Mouse (Mus musculus) forebrain, embryonic 16.5 days (tissue): Measurements from ENCODE around the gene Rapgef5. TPM values are rescaled to one million over a fixed set of nuclear protein-coding genes. Genes with fewer than 3 reads are reported as not detected.

ENCODE experiments used
- ATAC-seq: fragments of 200-750 bp; cut with Nextera tagmentation; 2 replicates; pipeline ENCODE4 v1.8.0; 2017; ENCODE audit warnings: mild to moderate bottlenecking, moderate library complexity
- H3K27ac ChIP-seq: fragments of 300-500 bp; sonication (generic); 2 replicates; pipeline ENCODE4 v1.5.1; 2014; ENCODE audit warnings: low read length, control low read depth
- H3K27me3 ChIP-seq: fragments of 300-500 bp; sonication (generic); replicated peaks from 2 replicates; pipeline ENCODE4 v1.6.1; 2014; ENCODE audit warnings: low read length; ENCODE audit not compliant: control insufficient read depth, insufficient read depth
- H3K36me3 ChIP-seq: fragments of 300-500 bp; sonication (generic); 2 replicates; pipeline ENCODE4 v1.6.1; 2014; ENCODE audit not compliant: control insufficient read depth, insufficient read depth
- H3K4me1 ChIP-seq: fragments of 300-500 bp; sonication (generic); replicated peaks from 2 replicates; pipeline ENCODE4 v1.6.1; 2014; ENCODE audit warnings: low read length; ENCODE audit not compliant: control insufficient read depth, insufficient read depth
- H3K4me2 ChIP-seq: fragments of 300-500 bp; sonication (generic); 2 replicates; pipeline ENCODE4 v1.6.1; 2014; ENCODE audit warnings: mild to moderate bottlenecking, low read length, control low read depth
- H3K4me3 ChIP-seq: fragments of 300-500 bp; sonication (generic); replicated peaks from 2 replicates; pipeline ENCODE4 v1.5.1; 2014; ENCODE audit warnings: mild to moderate bottlenecking, low read length, control low read depth
- H3K9ac ChIP-seq: fragments of 300-500 bp; sonication (generic); replicated peaks from 2 replicates; pipeline ENCODE4 v1.6.1; 2014; ENCODE audit warnings: low read depth, low read length, control low read depth
- H3K9me3 ChIP-seq: fragments of 300-500 bp; sonication (generic); 2 replicates; pipeline ENCODE4 v1.6.1; 2016; ENCODE audit warnings: low read length; ENCODE audit not compliant: control insufficient read depth
- WGBS: fragments of 180-500 bp; shearing (Covaris S2); extraction: QIAGEN DNeasy Blood & Tissue Kit; methylation state at CpG from one replicate; pipeline ENCODE4 v1.1.7; 2014; 5-methylcytosine and 5-hydroxymethylcytosine counted together
- polyA plus RNA-seq: library from polyadenylated mRNA; unstranded; fragments of >200 nt; fragmentation: Nextera tagmentation; extraction: Ambion mirVana; gene quantifications from 2 replicates; pipeline ENCODE4 v1.2.1, GENCODE M21; 2015

Gene Rapgef5
- polyA plus RNA-seq, 1 experiment from 2014 or later: 36.6 TPM

DNA sequence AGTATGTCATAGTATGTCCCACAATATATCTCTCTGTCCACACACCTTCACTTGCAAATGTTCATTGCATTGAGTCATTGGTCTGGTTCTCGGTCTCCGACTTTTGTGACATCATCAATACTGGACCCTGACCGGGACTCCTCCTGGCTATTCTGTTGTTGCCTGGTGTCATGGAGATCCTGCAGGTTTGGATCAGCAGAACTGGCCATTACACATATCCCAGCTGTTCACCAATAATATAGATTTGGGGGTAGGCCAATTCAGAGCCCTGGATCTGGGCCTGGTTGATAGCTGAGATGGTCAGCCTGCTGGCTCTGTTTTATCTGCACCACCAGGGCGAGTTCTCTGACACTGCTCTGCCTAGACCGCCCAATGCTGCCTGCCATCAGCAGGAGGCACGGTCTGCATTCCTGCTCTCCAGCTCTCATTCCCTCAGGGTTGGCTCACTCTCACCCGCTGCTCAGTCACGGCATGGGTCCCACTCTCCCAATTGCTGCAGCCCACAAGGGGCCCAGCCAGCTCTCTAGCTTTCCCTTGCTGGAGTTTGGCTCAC is 137.7 kb downstream of the Rapgef5 start:
- no peaks in the 10 kb centered on the region for H3K27me3 ChIP-seq
- WGBS: 86% methylated on average over 8 of the region's 8 CpGs
- no peaks in the 10 kb centered on the region for H3K4me1 ChIP-seq
- no peaks in the 10 kb centered on the region for H3K36me3 ChIP-seq
- no peak overlapping the region for H3K4me3 ChIP-seq
- H3K9me3 ChIP-seq: no peaks in the 10 kb centered on the region
- H3K4me2 ChIP-seq: no peak overlapping the region
- no peak overlapping the region for H3K9ac ChIP-seq
- no peak overlapping the region for H3K27ac ChIP-seq
- no peak for ATAC-seq

GRCm38 (mm10) chr12:117656935-117657334 is 140.7 kb downstream of the Rapgef5 start:
- no peak for ATAC-seq
- 87% methylated on average over 4 of the region's 4 CpGs for WGBS
- Histone ChIP-seq H3K9me3 (no peaks in the 10 kb centered on the region), H3K36me3 (no peaks in the 10 kb centered on the region), H3K4me1 (no peaks in the 10 kb centered on the region), H3K9ac (no peak overlapping the region), H3K4me3 (no peak overlapping the region), H3K27ac (no peak overlapping the region), H3K27me3 (no peaks in the 10 kb centered on the region), H3K4me2 (no peak overlapping the region)

DNA sequence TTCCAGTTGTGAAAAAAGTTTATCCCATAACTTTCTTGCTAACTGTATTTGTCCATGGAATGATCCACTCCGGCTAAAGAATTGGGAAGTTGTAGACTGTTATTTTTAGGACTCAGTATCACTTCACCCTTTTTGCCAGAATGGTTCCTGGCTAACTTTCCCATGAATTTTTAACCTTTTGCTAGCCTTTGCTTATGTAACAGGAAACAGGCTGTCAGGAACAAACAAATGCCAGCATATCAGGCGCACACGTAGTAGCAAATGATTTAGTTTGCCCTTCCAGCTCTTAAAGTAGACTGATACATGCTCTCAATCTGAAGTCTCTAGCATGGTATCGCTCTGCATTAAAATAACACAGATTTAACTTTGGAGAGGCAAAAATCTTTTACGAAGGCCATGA is 141.5 kb downstream of the Rapgef5 start:
- no peak overlapping the region for H3K9ac ChIP-seq
- WGBS: 90% methylated on average over 5 of the region's 5 CpGs
- no peaks in the 10 kb centered on the region for H3K4me1 ChIP-seq
- H3K9me3 ChIP-seq: no peaks in the 10 kb centered on the region
- H3K36me3 ChIP-seq: no peaks in the 10 kb centered on the region
- H3K4me2 ChIP-seq: no peak overlapping the region
- no peaks in the 10 kb centered on the region for H3K27me3 ChIP-seq
- H3K4me3 ChIP-seq: no peak overlapping the region
- no peak overlapping the region for H3K27ac ChIP-seq
- ATAC-seq: no peak

- 19% methylated on average over 6 of the region's 6 CpGs for WGBS
Measured at GRCm38 (mm10) chr12:117658821-117659220, 142.5 kb downstream of the Rapgef5 start.

DNA sequence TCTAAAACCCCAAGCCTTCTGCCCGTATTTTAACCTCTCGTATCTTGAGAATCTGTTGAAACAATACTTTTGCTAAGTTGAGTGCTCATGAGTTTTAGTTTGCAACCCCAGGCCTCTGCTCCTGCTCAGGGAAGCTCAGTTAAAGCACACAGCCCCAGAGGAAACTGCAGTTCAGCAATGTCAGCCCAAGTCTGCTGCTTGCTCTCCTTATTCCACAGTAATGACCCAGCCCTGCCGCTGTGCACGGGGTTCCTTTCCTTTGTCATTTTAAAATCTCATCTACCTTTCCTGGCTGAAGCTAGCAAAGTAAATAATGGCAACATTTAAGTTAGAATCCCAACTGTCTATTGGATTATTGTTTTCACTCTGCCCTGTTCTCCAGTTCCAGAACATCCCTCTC is 144.1 kb downstream of the Rapgef5 start:
- WGBS: 41% methylated on average over 4 of the region's 4 CpGs

More at GRCm38 (mm10) chr12:117658821-117659220, 142.5 kb downstream of the Rapgef5 start:
- ATAC-seq: no peak
- H3K4me1 ChIP-seq: no peaks in the 10 kb centered on the region
- H3K9ac ChIP-seq: no peak overlapping the region
- H3K27ac ChIP-seq: no peak overlapping the region
- H3K27me3 ChIP-seq: no peaks in the 10 kb centered on the region
- H3K9me3 ChIP-seq: no peaks in the 10 kb centered on the region
- no peaks in the 10 kb centered on the region for H3K36me3 ChIP-seq
- H3K4me2 ChIP-seq: no peak overlapping the region
- no peak overlapping the region for H3K4me3 ChIP-seq

DNA sequence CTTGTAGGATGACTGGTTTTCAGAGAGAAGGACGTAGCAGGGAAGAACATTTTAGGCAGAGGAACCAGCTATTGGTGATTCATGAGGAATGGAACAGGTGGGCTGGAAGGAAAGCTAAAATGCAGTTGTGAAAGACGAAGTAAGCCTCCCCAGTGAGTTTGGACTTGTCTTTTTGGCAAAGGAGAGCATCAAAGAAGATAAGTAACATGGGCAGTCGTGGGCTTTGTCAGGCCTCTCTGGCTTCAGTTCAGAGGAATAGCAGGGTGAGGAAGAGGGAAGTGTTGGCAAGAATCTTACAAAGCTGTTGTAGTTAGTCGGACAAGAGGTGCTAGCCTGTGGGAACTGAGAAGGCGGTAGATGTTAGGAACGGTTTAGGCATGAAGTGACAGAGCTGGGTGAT is 145.6 kb downstream of the Rapgef5 start:
- Histone ChIP-seq H3K4me3 (no peak overlapping the region), H3K4me1 (no peaks in the 10 kb centered on the region), H3K4me2 (no peak overlapping the region), H3K27ac (no peak overlapping the region), H3K27me3 (no peaks in the 10 kb centered on the region), H3K9ac (no peak overlapping the region), H3K9me3 (no peaks in the 10 kb centered on the region), H3K36me3 (no peaks in the 10 kb centered on the region)
- no peak for ATAC-seq
- WGBS: 63% methylated on average over 6 of the region's 6 CpGs

More for the DNA sequence above, 144.1 kb downstream of the Rapgef5 start:
- H3K36me3 ChIP-seq: no peaks in the 10 kb centered on the region
- H3K4me2 ChIP-seq: no peak overlapping the region
- H3K4me3 ChIP-seq: no peak overlapping the region
- no peak for ATAC-seq
- no peak overlapping the region for H3K27ac ChIP-seq
- H3K27me3 ChIP-seq: no peaks in the 10 kb centered on the region
- H3K9ac ChIP-seq: no peak overlapping the region
- no peaks in the 10 kb centered on the region for H3K9me3 ChIP-seq
- H3K4me1 ChIP-seq: no peaks in the 10 kb centered on the region

DNA sequence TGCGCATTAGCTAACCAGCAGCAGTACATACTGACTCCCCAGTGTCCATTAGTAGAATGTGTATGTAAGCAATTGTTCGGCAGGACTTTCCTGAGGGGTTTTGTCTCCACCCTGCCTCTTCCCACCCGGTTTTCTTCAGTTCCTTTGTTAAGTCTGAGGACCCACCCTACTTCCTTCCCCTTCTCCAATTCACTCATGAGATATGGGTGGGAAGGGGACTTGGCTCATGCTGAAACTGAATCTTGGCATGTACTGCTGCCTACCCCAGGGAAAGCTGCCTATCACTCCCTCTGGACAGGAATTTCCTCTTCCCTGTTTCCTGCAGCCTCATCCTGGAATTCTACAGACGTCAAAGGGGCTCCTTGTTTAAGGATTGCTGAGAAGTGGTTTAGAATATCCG is 147.4 kb downstream of the Rapgef5 start:
- Histone ChIP-seq H3K27ac (no peak overlapping the region), H3K36me3 (no peaks in the 10 kb centered on the region), H3K27me3 (no peaks in the 10 kb centered on the region), H3K4me2 (no peak overlapping the region), H3K4me1 (no peaks in the 10 kb centered on the region), H3K9ac (no peak overlapping the region), H3K4me3 (no peak overlapping the region), H3K9me3 (no peaks in the 10 kb centered on the region)
- WGBS: 70% methylated on average over 5 of the region's 5 CpGs
- no peak for ATAC-seq

- Histone ChIP-seq H3K27ac (no peak overlapping the region), H3K9me3 (no peaks in the 10 kb centered on the region), H3K4me3 (no peak overlapping the region), H3K27me3 (no peaks in the 10 kb centered on the region), H3K36me3 (no peaks in the 10 kb centered on the region), H3K4me1 (no peaks in the 10 kb centered on the region), H3K9ac (no peak overlapping the region), H3K4me2 (no peak overlapping the region)
- WGBS: 30% methylated on average over 5 of the region's 5 CpGs
- peak; percentile 87 for ATAC-seq
Measured at GRCm38 (mm10) chr12:117664644-117665043, 148.4 kb downstream of the Rapgef5 start.

GRCm38 (mm10) chr12:117666391-117666790 is 150.1 kb downstream of the Rapgef5 start:
- no peak for ATAC-seq
- no peaks in the 10 kb centered on the region for H3K9me3 ChIP-seq
- no peak overlapping the region for H3K4me3 ChIP-seq
- H3K27ac ChIP-seq: no peak overlapping the region
- no peaks in the 10 kb centered on the region for H3K36me3 ChIP-seq
- H3K4me1 ChIP-seq: no peaks in the 10 kb centered on the region
- WGBS: 88% methylated on average over 3 of the region's 3 CpGs
- H3K4me2 ChIP-seq: no peak overlapping the region
- H3K9ac ChIP-seq: no peak overlapping the region
- no peaks in the 10 kb centered on the region for H3K27me3 ChIP-seq
